Mouse (Mus musculus) central nervous system, embryonic 14 days (tissue): ENCODE measurements around the gene Wbp2. TPM values are rescaled to one million over a fixed set of nuclear protein-coding genes. Genes with fewer than 3 reads are reported as not detected.

Experiments used
- polyA plus RNA-seq: library from polyadenylated mRNA; depleted of rRNA; stranded (reverse); fragments of >200 nt; gene quantifications from 2 replicates; pipeline ENCODE4 v1.2.3, GENCODE M21; 2012; rRNA removed

Gene Wbp2
- polyA plus RNA-seq = 124 and 132 TPM in 2 replicates

GRCm38 (mm10) chr11:116086258-116087193, at the start of gene Wbp2:
Wbp2 (minus strand) TSS chr11:116086995.

GRCm38 (mm10) chr11:116130488-116131205, 43.9 kb upstream of the Wbp2 start, which contains the start of gene Trim65:
Trim65 (minus strand) TSS chr11:116131128.

GRCm38 (mm10) chr11:116127156-116127980, 40.6 kb upstream of the Wbp2 start, which contains the start of gene Trim47:
Trim47 (minus strand) TSS chr11:116127210.

GRCm38 (mm10) chr11:116077446-116078204, 9.2 kb downstream of the Wbp2 start, which contains the start of gene Unc13d:
Unc13d (minus strand) TSS chr11:116077961.

GRCm38 (mm10) chr11:116030088-116030897, 56.5 kb downstream of the Wbp2 start, which contains the start of gene Unk:
Unk (plus strand) TSS chr11:116030322.

Other genes starting within 250 kb of the Wbp2 start
- 0.16 and 0.30 TPM in 2 replicates for gene Myo15b, start 228.6 kb downstream of the Wbp2 start, polyA plus RNA-seq
- gene Smim5, start 187.0 kb downstream of the Wbp2 start, polyA plus RNA-seq = 0.76 and 2.2 TPM in 2 replicates
- 0.05 and 0.10 TPM in 2 replicates for gene Smim6, start 175.0 kb downstream of the Wbp2 start, polyA plus RNA-seq
- gene Sap30bp, start 153.7 kb downstream of the Wbp2 start, polyA plus RNA-seq = 64.1 and 68.2 TPM in 2 replicates
- gene Recql5, start 153.5 kb downstream of the Wbp2 start, polyA plus RNA-seq = 31.3 TPM in 2 replicates
- gene Itgb4, start 112.3 kb downstream of the Wbp2 start, polyA plus RNA-seq = 0.79 and 2.7 TPM in 2 replicates
- 39.2 and 49.6 TPM in 2 replicates for gene Galk1, start 74.3 kb downstream of the Wbp2 start, polyA plus RNA-seq
- 1,147 and 1,200 TPM in 2 replicates for gene H3f3b, start 59.0 kb downstream of the Wbp2 start, polyA plus RNA-seq
- gene Unk, start 56.7 kb downstream of the Wbp2 start, polyA plus RNA-seq = 70.9 and 74.5 TPM in 2 replicates
- 1.0 and 1.2 TPM in 2 replicates for gene Unc13d, start 9.0 kb downstream of the Wbp2 start, polyA plus RNA-seq
- gene Trim47, start 40.2 kb upstream of the Wbp2 start, polyA plus RNA-seq = 4.3 and 7.9 TPM in 2 replicates
- 2.4 and 2.7 TPM in 2 replicates for gene Trim65, start 44.1 kb upstream of the Wbp2 start, polyA plus RNA-seq
- 49.6 and 52.6 TPM in 2 replicates for gene Mrpl38, start 51.9 kb upstream of the Wbp2 start, polyA plus RNA-seq
- gene Fbf1, start 81.2 kb upstream of the Wbp2 start, polyA plus RNA-seq = 133 and 144 TPM in 2 replicates
- gene Ten1, start 111.9 kb upstream of the Wbp2 start, polyA plus RNA-seq = 52.9 and 56.6 TPM in 2 replicates
- gene Acox1, start 112.0 kb upstream of the Wbp2 start, polyA plus RNA-seq = 61.4 and 65.4 TPM in 2 replicates
- gene Evpl, start 151.1 kb upstream of the Wbp2 start, polyA plus RNA-seq = 0.39 and 1.1 TPM in 2 replicates
- 80.7 and 81.7 TPM in 2 replicates for gene Srp68, start 187.2 kb upstream of the Wbp2 start, polyA plus RNA-seq
- 0.12 and 0.24 TPM in 2 replicates for gene Galr2, start 193.9 kb upstream of the Wbp2 start, polyA plus RNA-seq
- gene Exoc7, start 220.2 kb upstream of the Wbp2 start, polyA plus RNA-seq = 88.3 and 89.3 TPM in 2 replicates
- 17.2 and 18.3 TPM in 2 replicates for gene Foxj1, start 248.4 kb upstream of the Wbp2 start, polyA plus RNA-seq